Mouse (Mus musculus) urinary bladder, postnatal 4 days (tissue): ENCODE measurements around the gene Il17rd.

ENCODE experiments used
- DNase-seq, 2 experiments: peaks; one replicate each; pipeline ENCODE4 v3.0.0; 2021 to 2022; ENCODE audit warnings: low spot score in 2 of 2

Il17rd gene

GRCm38 (mm10) chr14:27145171-27146045 is 106.7 kb downstream of the Il17rd start:
- peak in 1 of 2 experiments; percentile 28 for DNase-seq

GRCm38 (mm10) chr14:27147726-27148125 is 109.0 kb downstream of the Il17rd start:
- DNase-seq, result no peak

DNA sequence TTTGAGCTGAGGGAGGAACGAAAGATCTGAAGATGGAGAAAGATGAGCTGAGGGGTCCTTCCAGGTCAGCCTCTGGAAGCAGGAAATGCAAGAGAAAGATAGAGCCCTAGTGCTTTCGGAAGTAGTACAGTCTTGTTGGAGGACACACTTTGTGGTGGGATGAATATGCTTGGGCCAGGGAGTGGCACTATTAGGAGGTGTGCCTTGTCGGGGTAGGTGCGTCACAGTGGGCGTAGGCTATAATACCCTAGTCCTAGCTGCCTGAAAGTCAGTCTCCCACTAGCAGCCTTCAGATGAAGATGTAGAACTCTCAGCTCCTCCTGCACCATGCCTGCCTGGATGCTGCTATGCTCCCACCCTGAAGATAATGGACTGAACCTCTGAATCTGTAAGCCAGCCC is 110.7 kb downstream of the Il17rd start:
- no peak for DNase-seq

- no peak for DNase-seq
Measured at GRCm38 (mm10) chr14:27150011-27150640, 111.4 kb downstream of the Il17rd start.

GRCm38 (mm10) chr14:27151432-27151831 is 112.7 kb downstream of the Il17rd start:
- no peak for DNase-seq

GRCm38 (mm10) chr14:27155088-27155487 is 116.3 kb downstream of the Il17rd start:
- DNase-seq, result no peak

DNA sequence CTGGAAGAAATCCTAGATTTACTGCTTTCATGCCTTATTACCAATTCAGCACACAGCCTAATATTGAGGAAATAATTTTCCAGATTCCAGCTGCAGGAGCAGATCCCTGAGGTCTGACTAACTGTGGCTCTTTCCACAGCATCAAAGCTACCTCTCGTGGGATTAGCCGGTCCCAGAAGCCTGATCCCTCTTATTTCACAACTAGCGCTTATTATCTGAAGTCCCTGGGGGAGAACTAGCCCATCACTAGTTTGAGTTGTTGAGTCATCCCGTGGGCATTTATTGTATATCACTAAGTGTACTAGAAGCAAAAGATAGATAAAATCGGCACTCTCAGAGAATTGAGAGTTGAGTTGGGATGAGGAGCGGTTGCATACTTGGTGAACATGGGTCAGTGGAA is 117.3 kb downstream of the Il17rd start:
- no peak for DNase-seq
